Mouse (Mus musculus) cortical plate, adult 2 months (tissue): ENCODE measurements at regions not wholly inside any gene's neighbourhood (a gene's known extent, or its start where the extent isn't known, plus 50 kb on each side); places are given as distances from the start of the nearest gene placed in this dataset.

Experiments
- CTCF ChIP-seq: fragments of 200-500 bp; IDR thresholded peaks from 2 replicates; pipeline ENCODE4 v1.5.1; 2011; ENCODE audit warnings: mild to moderate bottlenecking, control low read depth, low read length; ENCODE audit not compliant: insufficient read depth; ENCODE audit errors: extremely low read depth
- POLR2A ChIP-seq: fragments of 200-500 bp; IDR thresholded peaks from 2 replicates; pipeline ENCODE4 v1.6.1; 2011; ENCODE audit warnings: mild to moderate bottlenecking, low read length, control low read depth; ENCODE audit not compliant: insufficient read depth; ENCODE audit errors: extremely low read depth

- TF ChIP-seq POLR2A (no peak), CTCF (no peak)
Measured at GRCm38 (mm10) chr11:45476917-45477316, 374.9 kb upstream of the Clint1 start.
